Mouse (Mus musculus) stomach, embryonic 14.5 days (tissue): ENCODE results near the gene Hoxd10. TPM values are rescaled to one million over a fixed set of nuclear protein-coding genes. Genes with fewer than 3 reads are reported as not detected.

ENCODE experiments used
- ATAC-seq: fragments of 200-750 bp; cut with Nextera tagmentation; 2 replicates; pipeline ENCODE4 v1.8.0; 2017; ENCODE audit warnings: low read depth, moderate TSS enrichment; ENCODE audit not compliant: insufficient number of reproducible peaks, insufficient read depth, low FRiP score
- H3K27ac ChIP-seq: fragments of 300-500 bp; sonication (generic); 2 replicates; pipeline ENCODE4 v1.5.1; 2014; ENCODE audit warnings: mild to moderate bottlenecking, low read length, moderate library complexity, mixed read lengths
- H3K27me3 ChIP-seq: fragments of 300-500 bp; sonication (generic); 2 replicates; pipeline ENCODE4 v1.6.1; 2014; ENCODE audit warnings: low read length, control low read depth, mixed read lengths; ENCODE audit not compliant: control insufficient read depth, insufficient read depth
- H3K36me3 ChIP-seq: fragments of 300-500 bp; sonication (generic); 2 replicates; pipeline ENCODE4 v1.6.1; 2014; ENCODE audit warnings: mild to moderate bottlenecking, control low read depth, low read length, moderate library complexity, mixed read lengths; ENCODE audit not compliant: control insufficient read depth, insufficient read depth
- H3K4me1 ChIP-seq: fragments of 300-500 bp; sonication (generic); 2 replicates; pipeline ENCODE4 v1.6.1; 2014; ENCODE audit warnings: low read length, control low read depth, mixed read lengths; ENCODE audit not compliant: control insufficient read depth, insufficient read depth
- H3K4me2 ChIP-seq: fragments of 300-500 bp; sonication (generic); replicated peaks from 2 replicates; pipeline ENCODE4 v1.6.1; 2014; ENCODE audit warnings: low read depth, low read length, control low read depth
- H3K4me3 ChIP-seq: fragments of 300-500 bp; sonication (generic); 2 replicates; pipeline ENCODE4 v1.5.1; 2014; ENCODE audit warnings: low read depth, low read length, control low read depth
- H3K9ac ChIP-seq: fragments of 300-500 bp; sonication (generic); replicated peaks from 2 replicates; pipeline ENCODE4 v1.6.1; 2014; ENCODE audit warnings: low read depth, mild to moderate bottlenecking, control low read depth, low read length, moderate library complexity, mixed read lengths
- H3K9me3 ChIP-seq: fragments of 300-500 bp; sonication (generic); 2 replicates; pipeline ENCODE4 v1.6.1; 2016; ENCODE audit warnings: low read depth, low read length, control low read depth; ENCODE audit not compliant: control insufficient read depth
- whole genome bisulfite sequencing: fragments of 180-500 bp; shearing (Covaris S2); extraction: QIAGEN DNeasy Blood & Tissue Kit; methylation state at CpG from one replicate; pipeline ENCODE4 v1.1.7; 2014; 5-methylcytosine and 5-hydroxymethylcytosine counted together
- polyA plus RNA-seq: library from polyadenylated mRNA; unstranded; fragments of >200 nt; fragmentation: Nextera tagmentation; extraction: Ambion mirVana; gene quantifications from 2 replicates; pipeline ENCODE4 v1.2.1, GENCODE M21; 2014

Hoxd10 gene
- polyA plus RNA-seq, 1 experiment from 2014 or later = not detected

DNA sequence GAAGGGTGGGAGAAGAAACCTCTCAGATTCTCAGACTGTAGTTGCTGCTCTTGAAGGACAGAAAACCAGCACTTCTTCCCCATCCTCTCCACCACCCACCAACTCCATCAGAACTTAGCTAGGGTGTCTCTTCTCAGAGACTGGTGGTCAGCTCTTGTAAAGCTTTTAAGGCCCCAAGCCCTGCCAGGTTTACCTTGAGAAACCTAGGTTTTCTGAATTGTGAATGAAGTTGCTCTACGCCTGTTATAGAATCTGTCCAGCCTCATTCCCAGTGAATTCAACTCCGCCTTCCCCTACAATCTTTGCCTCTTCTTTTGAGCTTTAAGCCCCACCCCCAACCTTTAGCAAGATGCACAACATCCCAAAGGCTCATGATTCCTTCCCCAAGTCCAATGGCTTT lies 14.6 kb upstream of the Hoxd10 start:
- no peak overlapping the region for H3K27ac ChIP-seq
- 0 out of 2 replicates have a peak, but pooled peaks cover 2% of the 10 kb centered on the region for H3K4me1 ChIP-seq
- ATAC-seq = no peak
- peaks cover 92% of the 10 kb centered on the region for H3K27me3 ChIP-seq
- H3K9me3 ChIP-seq = no peaks in the 10 kb centered on the region
- no peaks in the 10 kb centered on the region for H3K36me3 ChIP-seq
- no peak overlapping the region for H3K9ac ChIP-seq
- H3K4me2 ChIP-seq = no peak overlapping the region
- no peak overlapping the region for H3K4me3 ChIP-seq
- WGBS = 18% methylated on average over 2 of the region's 2 CpGs

- Histone ChIP-seq H3K9me3 (no peaks in the 10 kb centered on the region), H3K4me1 (no peaks in the 10 kb centered on the region), H3K4me2 (no peak within 1 kb of the TSS), H3K36me3 (no peaks in the 10 kb centered on the region), H3K9ac (no peak within 1 kb of the TSS), H3K27ac (no peak within 1 kb of the TSS), H3K27me3 (peaks cover 94% of the 10 kb centered on the region), H3K4me3 (no peak within 1 kb of the TSS)
- 2% methylated on average over 15 of the region's 15 CpGs for WGBS
- ATAC-seq = no peak
Observed at GRCm38 (mm10) chr2:74678891-74679595, 12.7 kb upstream of the Hoxd10 start, which contains the start of gene Hoxd11. TSS of gene Hoxd11 (plus strand) at chr2:74679557.

- no peaks in the 10 kb centered on the region for H3K36me3 ChIP-seq
- H3K27ac ChIP-seq = no peak overlapping the region
- WGBS = under 1% methylated on average over 26 of the region's 26 CpGs
- no peak overlapping the region for H3K4me2 ChIP-seq
- ATAC-seq = no peak
- no peaks in the 10 kb centered on the region for H3K4me1 ChIP-seq
- no peak overlapping the region for H3K9ac ChIP-seq
- peaks cover 89% of the 10 kb centered on the region for H3K27me3 ChIP-seq
- H3K9me3 ChIP-seq = no peaks in the 10 kb centered on the region
- no peak overlapping the region for H3K4me3 ChIP-seq
Observed at GRCm38 (mm10) chr2:74679596-74679971, 12.1 kb upstream of the Hoxd10 start.

DNA sequence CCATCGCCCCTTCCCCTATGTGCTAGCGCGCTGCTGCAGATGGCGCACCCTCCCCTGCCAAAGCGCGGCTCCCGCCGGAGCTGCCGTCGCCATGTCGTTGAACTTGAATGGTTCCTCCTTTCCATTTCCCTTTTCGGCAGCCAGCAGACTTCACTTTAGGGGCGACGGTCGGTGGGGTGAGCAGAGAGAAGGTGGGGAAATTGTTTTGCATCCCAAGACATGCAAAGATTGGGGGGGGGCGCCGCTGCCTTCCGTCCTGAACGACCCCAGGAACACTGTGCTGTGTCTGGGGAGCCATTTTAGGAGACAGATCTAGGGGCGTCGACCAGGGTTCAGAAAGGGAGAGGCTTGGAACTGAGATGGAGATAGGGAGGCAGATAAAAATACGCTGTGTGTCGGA lies 11.7 kb upstream of the Hoxd10 start:
- no peaks in the 10 kb centered on the region for H3K9me3 ChIP-seq
- WGBS = 1% methylated on average over 23 of the region's 23 CpGs
- no peak overlapping the region for H3K4me2 ChIP-seq
- H3K4me3 ChIP-seq = no peak overlapping the region
- no peak overlapping the region for H3K27ac ChIP-seq
- H3K36me3 ChIP-seq = no peaks in the 10 kb centered on the region
- ATAC-seq = no peak
- H3K9ac ChIP-seq = no peak overlapping the region
- H3K27me3 ChIP-seq = peaks cover 89% of the 10 kb centered on the region
- H3K4me1 ChIP-seq = no peaks in the 10 kb centered on the region

- no peak overlapping the region for H3K27ac ChIP-seq
- WGBS = 2% methylated on average over 21 of the region's 21 CpGs
Observed at GRCm38 (mm10) chr2:74680561-74681398, 10.9 kb upstream of the Hoxd10 start.

DNA sequence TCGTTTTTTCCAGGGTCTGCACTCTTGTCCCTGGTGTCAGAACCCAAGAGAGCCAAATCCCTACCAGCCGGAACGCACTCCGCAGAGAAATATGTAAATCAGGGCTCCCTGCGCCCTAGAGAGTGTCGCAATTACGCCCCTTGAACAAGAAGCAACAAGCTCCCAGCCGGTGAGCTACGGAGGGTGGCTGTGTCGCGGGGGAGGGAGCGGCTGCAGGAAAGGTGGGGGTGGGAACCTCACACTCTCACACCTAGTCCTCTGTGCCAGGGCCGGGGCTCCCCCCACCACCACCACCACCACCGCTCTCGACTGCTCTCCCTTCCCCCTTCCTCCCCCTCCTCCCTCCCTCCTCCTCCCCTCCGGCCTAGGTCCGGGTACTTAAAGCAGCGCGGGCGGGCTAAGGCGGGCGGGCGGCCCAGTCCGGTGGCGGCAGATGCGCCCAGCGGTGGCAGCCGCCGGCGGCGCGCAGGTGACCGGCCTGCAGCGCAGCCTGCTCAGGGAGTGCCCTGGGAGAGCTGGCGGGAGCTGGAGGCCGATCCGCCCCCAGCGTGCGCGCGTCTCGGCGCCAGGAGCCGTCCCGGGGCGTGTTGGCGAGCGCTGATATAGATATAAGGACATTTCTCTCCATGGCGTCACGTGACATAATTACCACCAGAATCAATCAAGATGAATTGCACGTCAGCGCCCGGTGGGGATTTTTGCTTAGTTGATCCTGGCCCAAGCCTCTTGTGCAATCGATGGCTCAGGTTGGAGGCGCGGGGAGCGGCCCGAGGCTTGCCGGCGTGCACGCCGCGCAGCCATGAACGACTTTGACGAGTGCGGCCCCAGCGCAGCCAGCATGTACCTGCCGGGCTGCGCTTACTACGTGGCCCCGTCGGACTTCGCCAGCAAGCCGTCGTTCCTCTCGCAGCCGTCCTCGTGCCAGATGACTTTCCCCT lies 9.9 kb upstream of the Hoxd10 start:
- Histone ChIP-seq H3K4me2 (peak overlapping the region; percentile 23; the same call in 1 of the 2 replicates), H3K4me1 (no peaks in the 10 kb centered on the region), H3K9ac (no peak overlapping the region), H3K9me3 (no peaks in the 10 kb centered on the region), H3K4me3 (peak overlapping the region; percentile 11), H3K27me3 (peaks cover 89% of the 10 kb centered on the region), H3K36me3 (no peaks in the 10 kb centered on the region), H3K27ac (no peak overlapping the region)
- 0 out of 2 replicates have a peak, but pooled peaks have one; percentile 15 for ATAC-seq
- under 1% methylated on average over 65 of the region's 78 CpGs for WGBS

More at GRCm38 (mm10) chr2:74680561-74681398, 10.9 kb upstream of the Hoxd10 start:
- Histone ChIP-seq H3K4me1 (no peaks in the 10 kb centered on the region), H3K4me2 (no peak overlapping the region), H3K9ac (no peak overlapping the region), H3K36me3 (no peaks in the 10 kb centered on the region), H3K27me3 (peaks cover 91% of the 10 kb centered on the region), H3K4me3 (no peak overlapping the region), H3K9me3 (no peaks in the 10 kb centered on the region)
- ATAC-seq = no peak

DNA sequence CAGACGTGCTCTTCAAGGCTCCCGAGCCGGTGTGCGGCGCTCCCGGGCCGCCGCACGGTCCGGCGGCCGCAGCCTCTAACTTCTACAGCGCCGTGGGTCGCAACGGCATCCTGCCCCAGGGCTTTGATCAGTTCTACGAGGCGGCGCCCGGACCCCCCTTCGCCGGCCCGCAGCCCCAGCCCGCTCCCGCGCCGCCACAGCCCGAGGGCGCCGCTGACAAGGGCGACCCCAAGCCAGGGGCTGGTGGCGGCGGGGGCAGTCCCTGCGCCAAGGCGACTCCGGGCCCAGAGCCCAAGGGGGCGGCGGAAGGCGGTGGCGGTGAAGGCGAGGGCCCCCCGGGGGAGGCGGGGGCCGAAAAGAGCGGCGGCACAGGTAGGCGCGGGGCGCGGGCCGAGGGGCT lies 8.9 kb upstream of the Hoxd10 start:
- ATAC-seq = no peak
- H3K4me1 ChIP-seq = no peaks in the 10 kb centered on the region
- 0% methylated on average over 50 of the region's 51 CpGs for WGBS
- peaks cover 90% of the 10 kb centered on the region for H3K27me3 ChIP-seq
- no peak overlapping the region for H3K27ac ChIP-seq
- H3K9ac ChIP-seq = no peak overlapping the region
- peak overlapping the region; percentile 11 for H3K4me3 ChIP-seq
- H3K9me3 ChIP-seq = no peaks in the 10 kb centered on the region
- no peaks in the 10 kb centered on the region for H3K36me3 ChIP-seq
- H3K4me2 ChIP-seq = peak overlapping the region; percentile 23; the same call in 1 of the 2 replicates

DNA sequence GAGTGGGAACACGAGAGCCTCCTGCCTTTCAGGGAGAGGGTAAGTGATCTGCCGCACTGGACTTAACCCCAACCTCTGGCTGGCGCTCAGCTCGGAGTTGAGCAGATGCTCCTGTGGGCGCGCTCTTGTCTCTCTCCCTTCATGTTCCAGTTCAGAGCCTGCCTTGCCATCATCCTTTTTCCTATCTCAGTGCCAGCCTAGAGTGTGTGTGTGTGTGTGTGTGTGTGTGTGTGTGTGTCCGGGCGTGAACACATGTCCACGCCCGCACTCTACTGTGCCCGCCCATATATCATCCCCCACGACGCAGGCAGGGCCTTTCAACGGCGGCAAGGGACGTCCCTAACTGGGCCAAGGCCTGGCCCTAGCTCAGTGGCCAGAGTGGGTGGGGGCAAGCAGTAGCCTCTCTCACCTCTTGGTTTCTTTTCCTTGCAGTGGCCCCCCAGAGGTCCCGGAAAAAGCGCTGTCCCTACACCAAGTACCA lies 8.2 kb upstream of the Hoxd10 start:
- no peak overlapping the region for H3K4me3 ChIP-seq
- peaks cover 89% of the 10 kb centered on the region for H3K27me3 ChIP-seq
- no peak overlapping the region for H3K27ac ChIP-seq
- 3% methylated on average over 18 of the region's 18 CpGs for WGBS
- H3K9me3 ChIP-seq = no peaks in the 10 kb centered on the region
- ATAC-seq = no peak
- no peak overlapping the region for H3K9ac ChIP-seq
- no peaks in the 10 kb centered on the region for H3K4me1 ChIP-seq
- no peaks in the 10 kb centered on the region for H3K36me3 ChIP-seq
- H3K4me2 ChIP-seq = no peak overlapping the region
